Mouse (Mus musculus): ENCODE measurements around the gene Gm49396.

Gm49396 gene

DNA sequence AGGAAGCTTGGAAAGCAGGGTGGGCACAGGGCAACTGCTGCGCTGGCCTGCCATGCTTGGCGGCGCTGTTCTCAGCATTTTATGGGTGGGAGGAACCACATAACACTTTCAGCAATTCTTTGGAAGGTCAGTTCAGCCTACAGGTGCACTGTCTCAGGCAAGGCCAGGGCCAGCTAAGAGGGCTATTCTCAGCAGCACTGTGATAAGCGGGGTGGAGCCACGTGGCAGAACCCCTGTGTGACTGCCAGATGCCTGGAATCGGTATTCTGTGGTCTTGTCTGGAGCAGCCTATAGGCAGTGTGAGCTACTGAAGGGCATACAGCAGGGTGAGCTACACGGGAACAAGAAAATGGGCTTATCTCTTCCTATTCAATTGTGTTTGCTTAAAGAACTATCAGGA lies 46.9 kb downstream of the Gm49396 start:
- DNase-seq (ENCODE audit: low read depth, low spot score): no peak

GRCm38 (mm10) chr7:30612654-30613402 lies 49.7 kb downstream of the Gm49396 start, which contains the start of gene Upk1a:
Gene Upk1a (minus strand): TSS chr7:30612847.
- no peak for DNase-seq (ENCODE audit: low read depth, low spot score)

DNA sequence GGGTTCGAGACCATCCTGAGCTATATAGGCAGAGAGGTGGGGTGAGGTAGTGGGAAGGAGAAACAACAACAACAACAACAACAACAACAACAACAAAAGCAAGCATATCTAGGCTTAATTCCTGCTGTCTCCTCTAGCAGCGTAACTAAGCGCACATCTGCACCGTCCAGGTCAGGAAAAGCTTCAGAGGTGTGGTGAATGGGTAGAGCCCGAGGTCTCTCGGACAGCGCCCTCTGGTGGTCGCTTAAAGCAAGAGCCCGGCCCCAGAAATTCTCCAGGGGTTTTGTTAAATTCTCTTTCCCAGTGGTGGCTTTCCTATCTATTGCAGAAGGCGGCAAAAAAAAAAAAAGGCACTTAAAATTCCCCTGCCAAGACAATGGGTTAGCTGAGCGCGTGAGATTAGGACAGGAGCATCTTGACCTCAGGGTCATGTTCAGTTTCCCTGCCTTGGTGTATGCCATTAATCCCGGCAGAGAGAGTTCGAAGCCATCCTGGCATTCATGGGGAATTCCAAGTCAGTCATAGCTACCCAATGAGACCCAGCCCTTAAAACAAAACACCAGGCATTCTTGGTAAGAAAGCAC lies 50.5 kb downstream of the Gm49396 start:
- DNase-seq (ENCODE audit: low read depth, low spot score): peak; percentile 28

- DNase-seq (ENCODE audit: low read depth, low spot score): no peak
Measured at GRCm38 (mm10) chr7:30614454-30614853, 51.3 kb downstream of the Gm49396 start.

GRCm38 (mm10) chr7:30615049-30615760 lies 52.1 kb downstream of the Gm49396 start:
- no peak for DNase-seq (ENCODE audit: low read depth, low spot score)

Data from skeletal muscle tissue, adult 2 months (tissue).